Mouse (Mus musculus) CH12.LX (cell line): Measurements from ENCODE around the gene Rfx4. TPM values are rescaled to one million over a fixed set of nuclear protein-coding genes. Genes with fewer than 3 reads are reported as not detected.

ENCODE experiments used
- DNase-seq: peaks from one replicate; pipeline ENCODE4 v3.0.0-alpha.2; 2013; ENCODE audit errors: extremely low read depth
- H3K27ac ChIP-seq: 2 replicates; pipeline ENCODE4 v1.5.1; 2012; ENCODE audit warnings: low read depth, mild to moderate bottlenecking, control low read depth, moderate library complexity; ENCODE audit not compliant: insufficient read depth
- H3K27me3 ChIP-seq: replicated peaks from 2 replicates; pipeline ENCODE3; 2012; ENCODE audit warnings: inconsistent platforms
- H3K36me3 ChIP-seq, 2 experiments: replicated peaks in 1 of 2; 2 replicates each; pipeline versions ENCODE3 to v1.6.1; 2012; ENCODE audit warnings: inconsistent platforms in 1 of 2, low read length in 1 of 2, mild to moderate bottlenecking in 1 of 2, mixed read lengths in 1 of 2, moderate library complexity in 1 of 2; ENCODE audit not compliant: control insufficient read depth in 1 of 2, insufficient read depth in 1 of 2
- H3K4me1 ChIP-seq, 2 experiments: 2 replicates each; pipeline ENCODE4 v1.6.1; 2012; ENCODE audit warnings: inconsistent platforms in 1 of 2, moderate library complexity in 1 of 2; ENCODE audit not compliant: insufficient read depth in 2 of 2, control insufficient read depth in 1 of 2
- H3K4me2 ChIP-seq: 2 replicates; pipeline ENCODE4 v1.6.1; 2012; ENCODE audit warnings: low read depth, mild to moderate bottlenecking, control low read depth; ENCODE audit not compliant: poor library complexity, insufficient read depth, severe bottlenecking
- H3K4me3 ChIP-seq, 3 experiments: fragments of 150-350 bp in 1 of 3; sonication (generic) in 1 of 3; replicated peaks in 1 of 3; 2 replicates each; pipeline versions ENCODE3 to v1.5.1; 2011 to 2012; ENCODE audit warnings: low read depth in 2 of 3, low read length in 2 of 3, mild to moderate bottlenecking in 2 of 3, moderate library complexity in 2 of 3, control low read depth in 1 of 3, improper control_type of control experiment in 1 of 3, inconsistent platforms in 1 of 3, mixed read lengths in 1 of 3; ENCODE audit not compliant: poor library complexity in 1 of 3
- H3K79me2 ChIP-seq: replicated peaks from 2 replicates; pipeline ENCODE4 v1.6.1; 2012; ENCODE audit warnings: mild to moderate bottlenecking, moderate library complexity; ENCODE audit not compliant: control insufficient read depth, poor library complexity, insufficient read depth, severe bottlenecking; ENCODE audit errors: extremely low read depth
- H3K9ac ChIP-seq: 2 replicates; pipeline ENCODE4 v1.6.1; 2012; ENCODE audit warnings: low read depth, mild to moderate bottlenecking, control low read depth, moderate library complexity; ENCODE audit not compliant: insufficient read depth
- H3K9me3 ChIP-seq: replicated peaks from 2 replicates; pipeline ENCODE3; 2012; ENCODE audit warnings: low read length, inconsistent platforms, mixed read lengths
- BHLHE40 ChIP-seq: IDR thresholded peaks from 2 replicates; pipeline ENCODE4 v1.6.1; 2011; ENCODE audit warnings: mild to moderate bottlenecking, low read depth, low read length, improper control_type of control experiment
- CHD2 ChIP-seq: IDR thresholded peaks from 2 replicates; pipeline ENCODE4 v1.6.1; 2011; ENCODE audit warnings: low read length, improper control_type of control experiment
- CTCF ChIP-seq, 2 experiments: IDR thresholded peaks in 1 of 2; conservative IDR thresholded peaks in 1 of 2; 2 replicates each; pipeline ENCODE4 v1.5.1; 2011 to 2012; ENCODE audit warnings: low read depth in 2 of 2, low read length in 2 of 2, improper control_type of control experiment in 1 of 2, inconsistent platforms in 1 of 2, mild to moderate bottlenecking in 1 of 2, moderate library complexity in 1 of 2
- ELF1 ChIP-seq: IDR thresholded peaks from 2 replicates; pipeline ENCODE4 v1.6.1; 2014; ENCODE audit warnings: low read depth, mild to moderate bottlenecking, inconsistent platforms, low read length, improper control_type of control experiment
- ETS1 ChIP-seq: conservative IDR thresholded peaks from 2 replicates; pipeline ENCODE4 v1.6.1; 2012; ENCODE audit warnings: low read depth, mild to moderate bottlenecking, inconsistent platforms, low read length, improper control_type of control experiment, moderate library complexity
- GABPA ChIP-seq: IDR thresholded peaks from 2 replicates; pipeline ENCODE4 v1.6.1; 2012; ENCODE audit warnings: low read depth, low read length, improper control_type of control experiment, inconsistent platforms; ENCODE audit not compliant: insufficient replicate concordance
- IRF4 ChIP-seq: IDR thresholded peaks from 2 replicates; pipeline ENCODE4 v1.6.1; 2014; ENCODE audit warnings: low read depth, mild to moderate bottlenecking, inconsistent platforms, low read length, improper control_type of control experiment
- MAFK ChIP-seq: IDR thresholded peaks from 2 replicates; pipeline ENCODE4 v1.6.1; 2011; ENCODE audit warnings: low read length, improper control_type of control experiment; ENCODE audit not compliant: insufficient replicate concordance
- MAZ ChIP-seq: IDR thresholded peaks from 2 replicates; pipeline ENCODE4 v1.6.1; 2012; ENCODE audit warnings: low read depth, mild to moderate bottlenecking, inconsistent platforms, low read length, improper control_type of control experiment, moderate library complexity
- MXI1 ChIP-seq: IDR thresholded peaks from 2 replicates; pipeline ENCODE4 v1.6.1; 2011; ENCODE audit warnings: mild to moderate bottlenecking, low read depth, low read length, improper control_type of control experiment
- MYC ChIP-seq: IDR thresholded peaks from 2 replicates; pipeline ENCODE4 v1.6.1; 2011; ENCODE audit warnings: low read depth, mild to moderate bottlenecking, improper control_type of control experiment, low read length
- NRF1 ChIP-seq: IDR thresholded peaks from 2 replicates; pipeline ENCODE4 v1.6.1; 2014; ENCODE audit warnings: low read depth, mild to moderate bottlenecking, inconsistent platforms, low read length, improper control_type of control experiment, moderate library complexity
- PAX5 ChIP-seq: IDR thresholded peaks from 2 replicates; pipeline ENCODE4 v1.6.1; 2012; ENCODE audit warnings: low read length, inconsistent platforms, mixed read lengths
- POLR2AphosphoS2 ChIP-seq: IDR thresholded peaks from 2 replicates; pipeline ENCODE4 v1.6.1; 2011; ENCODE audit warnings: low read depth, low read length, improper control_type of control experiment
- RCOR1 ChIP-seq: conservative IDR thresholded peaks from 2 replicates; pipeline ENCODE4 v1.6.1; 2012; ENCODE audit warnings: low read depth, mild to moderate bottlenecking, inconsistent platforms, low read length, improper control_type of control experiment
- SIN3A ChIP-seq: IDR thresholded peaks from 2 replicates; pipeline ENCODE4 v1.6.1; 2012; ENCODE audit warnings: low read length, improper control_type of control experiment, inconsistent platforms
- SMC3 ChIP-seq: IDR thresholded peaks from 2 replicates; pipeline ENCODE4 v1.6.1; 2011; ENCODE audit warnings: low read depth, low read length, improper control_type of control experiment
- UBTF ChIP-seq: IDR thresholded peaks from 2 replicates; pipeline ENCODE4 v1.6.1; 2012; ENCODE audit warnings: low read depth, mild to moderate bottlenecking, inconsistent platforms, low read length, improper control_type of control experiment, moderate library complexity
- USF1 ChIP-seq: IDR thresholded peaks from 2 replicates; pipeline ENCODE4 v1.6.1; 2014; ENCODE audit warnings: low read depth, mild to moderate bottlenecking, inconsistent platforms, low read length, improper control_type of control experiment
- ZC3H11A ChIP-seq: IDR thresholded peaks from 2 replicates; pipeline ENCODE4 v1.6.1; 2012; ENCODE audit warnings: low read depth, mild to moderate bottlenecking, inconsistent platforms, low read length, improper control_type of control experiment
- ZMIZ1 ChIP-seq: IDR thresholded peaks from 2 replicates; pipeline ENCODE4 v1.6.1; 2012; ENCODE audit warnings: low read depth, mild to moderate bottlenecking, inconsistent platforms, low read length, improper control_type of control experiment
- ZNF384 ChIP-seq: IDR thresholded peaks from 2 replicates; pipeline ENCODE4 v1.6.1; 2012; ENCODE audit warnings: low read depth, low read length, improper control_type of control experiment, inconsistent platforms
- dilution Hi-C: fragments of 300-500 bp; cut with MboI; formaldehyde crosslinking; loops from 2 replicates; pipeline ENCODE4 v1.14.3; 2020; ENCODE audit warnings: low sequenced_read_pairs; ENCODE audit not compliant: extremely low pct_unique_long_range_greater_than_20kb, extremely low pct_ligation_motif_present
- in situ Hi-C: fragments of 300-500 bp; cut with MboI; formaldehyde crosslinking; loops from 3 replicates; pipeline ENCODE4 v1.14.3; 2019; ENCODE audit warnings: low sequenced_read_pairs, low pct_ligation_motif_present, low pct_unique_long_range_greater_than_20kb, mixed read lengths
- polyA plus RNA-seq: library from polyadenylated mRNA; unstranded; fragments of >175 nt; gene quantifications from 2 replicates; pipeline ENCODE4 v1.2.1, GENCODE M21; 2012; ENCODE audit warnings: low read depth; ENCODE audit not compliant: insufficient read length
- total RNA-seq, 2 experiments: library from RNA; depleted of rRNA; stranded (reverse); fragments of 300-350 nt in 1 of 2; fragments of >200 nt in 1 of 2; gene quantifications; 2 replicates each; pipeline ENCODE4 v1.2.3; 2012 to 2014

Gene Rfx4
- total and polyA plus RNA-seq, 3 experiments = 0.04 TPM; not detected in 2

DNA sequence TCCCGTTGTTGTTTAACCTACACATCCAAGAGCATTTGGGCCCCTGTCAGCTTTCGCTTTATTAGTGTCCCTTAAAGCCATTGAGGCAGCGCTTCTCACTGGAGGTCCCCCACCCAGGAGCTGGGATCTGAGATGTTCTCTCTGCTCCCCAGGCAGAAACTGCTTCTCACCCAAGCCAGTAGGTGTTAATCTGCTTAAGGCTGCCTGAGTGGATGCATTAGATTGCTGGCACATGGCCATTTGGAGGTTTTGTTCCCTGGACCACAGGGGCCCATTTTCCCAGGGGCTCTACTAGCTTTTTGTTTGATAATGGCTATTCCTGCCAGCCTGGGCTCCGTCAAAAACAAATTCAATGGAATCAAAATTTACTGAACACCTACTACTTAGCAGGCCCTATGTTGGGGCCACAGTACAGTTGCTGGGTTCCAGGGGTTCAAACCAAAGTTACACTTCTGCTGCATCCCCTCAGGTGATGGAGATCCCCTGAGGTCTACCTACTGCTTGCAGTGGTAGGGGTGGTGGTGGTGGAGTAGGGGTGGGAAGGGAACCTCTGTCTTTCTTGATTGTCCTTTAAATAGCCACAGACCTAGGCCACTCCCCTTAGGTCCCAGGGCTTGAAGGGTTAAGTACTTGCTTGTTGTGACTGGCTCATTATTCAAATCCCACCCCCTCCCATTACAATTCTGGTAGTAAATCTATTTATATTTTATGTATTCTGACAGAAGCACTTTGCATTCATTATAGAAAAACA is 133.4 kb downstream of the Rfx4 start:
- dilution Hi-C loops (no loop called here), in situ Hi-C loops (no loop called here)
- DNase-seq = no peak
- Histone ChIP-seq H3K79me2 (no peaks in the 10 kb centered on the region), H3K4me3 (no peak overlapping the region), H3K9me3 (no peaks in the 10 kb centered on the region), H3K27me3 (no peaks in the 10 kb centered on the region)
- TF ChIP-seq SIN3A (no peak), CTCF (conservative IDR thresholded peaks at IDR 0.05 in 1 of 2, IDR thresholded peaks at IDR 0.05 in 1 of 2; ENCODE audit: low read depth in 2 of 2, low read length in 2 of 2) (no peak), IRF4 (no peak), ZC3H11A (no peak), GABPA (no peak), POLR2AphosphoS2 (no peak), BHLHE40 (no peak)
- TF ChIP-seq, all 38 proteins: peak for 0
- Histone ChIP-seq H3K9ac (no peak overlapping the region), H3K4me1 (peaks cover 0 to 9% of the 10 kb centered on the region in 2 experiments; a peak in 2 of 4 replicates), H3K36me3 (no peaks in the 10 kb centered on the region), H3K27ac (no peak overlapping the region), H3K4me2 (no peak overlapping the region)

DNA sequence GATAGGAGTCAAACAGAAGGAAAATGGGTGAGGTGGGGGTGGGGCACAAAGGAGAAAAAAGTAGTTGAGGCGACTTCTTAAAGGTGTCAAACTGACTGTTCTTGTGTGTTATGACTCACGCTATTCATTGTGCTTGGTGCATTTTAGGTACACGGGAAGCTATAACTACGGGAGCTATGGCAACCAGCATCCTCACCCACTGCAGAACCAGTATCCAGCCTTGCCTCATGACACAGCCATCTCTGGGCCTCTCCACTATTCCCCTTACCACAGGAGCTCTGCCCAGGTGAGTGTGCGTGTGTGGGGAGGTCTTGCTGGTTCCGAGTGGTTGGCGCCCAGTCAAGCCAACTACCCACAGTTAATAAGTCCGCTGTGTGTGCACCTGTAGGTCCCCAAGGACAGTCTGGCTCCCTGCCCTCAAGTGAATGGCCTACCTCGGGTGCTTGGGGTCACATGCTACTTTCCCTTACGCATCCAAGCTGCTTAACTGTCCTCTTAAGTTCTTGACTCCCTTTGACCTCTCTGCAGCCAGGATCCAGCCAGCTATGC is 140.0 kb downstream of the Rfx4 start:
- dilution Hi-C loops = no loop called here
- Histone ChIP-seq H3K4me1 (peaks cover 8 to 22% of the 10 kb centered on the region in 2 experiments), H3K9me3 (no peaks in the 10 kb centered on the region), H3K79me2 (no peaks in the 10 kb centered on the region), H3K27ac (no peak overlapping the region), H3K4me2 (no peak overlapping the region), H3K9ac (no peak overlapping the region), H3K4me3 (no peak overlapping the region), H3K27me3 (no peaks in the 10 kb centered on the region), H3K36me3 (no peaks in the 10 kb centered on the region)
- no peak for DNase-seq
- TF ChIP-seq CHD2 = no peak
- no peak for TF ChIP-seq ETS1
- no peak for TF ChIP-seq GABPA
- no peak for TF ChIP-seq MXI1
- no peak for TF ChIP-seq NRF1
- no peak for TF ChIP-seq ZMIZ1
- TF ChIP-seq IRF4 = no peak
- TF ChIP-seq ZNF384 = no peak
- TF ChIP-seq USF1 = no peak
- no peak for TF ChIP-seq MAZ
- TF ChIP-seq PAX5 = no peak
- no peak for TF ChIP-seq ELF1
- no peak for TF ChIP-seq SMC3
- TF ChIP-seq BHLHE40 = no peak
- no peak for TF ChIP-seq MAFK
- no peak for TF ChIP-seq UBTF
- TF ChIP-seq RCOR1 = no peak
- TF ChIP-seq MYC = no peak
- TF ChIP-seq POLR2AphosphoS2 = no peak
- in situ Hi-C loops = no loop called here
